Comparison of ENCODE assay signal across 9 mouse cellular contexts in the genomic region with DNA sequence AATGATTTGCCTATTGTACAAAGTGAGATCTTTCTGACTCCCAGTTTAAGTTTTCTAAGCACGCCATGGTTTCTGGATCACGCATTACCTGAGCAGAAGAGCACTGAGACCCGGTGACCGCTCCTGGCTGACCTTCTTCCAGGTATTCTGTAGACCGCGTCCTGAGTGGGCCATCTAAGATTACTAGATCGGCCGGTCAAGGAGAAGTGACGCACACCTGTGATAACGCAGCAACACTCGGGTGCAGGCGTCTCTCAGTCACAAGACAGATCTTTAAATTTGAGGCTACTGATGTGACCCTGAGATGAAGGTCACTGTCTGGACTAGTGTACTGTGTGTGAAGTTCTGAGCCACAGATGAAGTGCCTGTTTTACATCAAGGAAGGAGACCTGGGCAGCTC.
"Had no signal": no experiment of that assay in that cellular context is flagged by ENCODE, and none has a peak within 500 bp of the region (broad histone marks: within the 10 kb centered on the region; RNA-seq: fewer than 3 reads in every experiment).

No protein-coding gene starts in this region.

- H3K9ac ChIP-seq: limb, embryonic 13.5 days; liver, embryonic 14.5 days; midbrain, embryonic 12.5 days had no signal

- H3K4me2 ChIP-seq: limb, embryonic 13.5 days; midbrain, embryonic 12.5 days had no signal

- ATAC-seq: midbrain, embryonic 16.5 days had no signal

- DNase-seq: kidney, postnatal 10 days; left cerebral cortex, postnatal 4 days; lung, adult 18-20 months; right cerebral cortex, postnatal 25 days; thymus, postnatal 4 days had no signal

- H3K27me3 ChIP-seq: limb, embryonic 13.5 days; midbrain, embryonic 12.5 days had no signal

- H3K27ac ChIP-seq: limb, embryonic 13.5 days; liver, embryonic 14.5 days; midbrain, embryonic 12.5 days had no signal

- H3K4me3 ChIP-seq: limb, embryonic 13.5 days; midbrain, embryonic 12.5 days had no signal
